Mouse (Mus musculus): ENCODE results near the gene Cd93.

DNA sequence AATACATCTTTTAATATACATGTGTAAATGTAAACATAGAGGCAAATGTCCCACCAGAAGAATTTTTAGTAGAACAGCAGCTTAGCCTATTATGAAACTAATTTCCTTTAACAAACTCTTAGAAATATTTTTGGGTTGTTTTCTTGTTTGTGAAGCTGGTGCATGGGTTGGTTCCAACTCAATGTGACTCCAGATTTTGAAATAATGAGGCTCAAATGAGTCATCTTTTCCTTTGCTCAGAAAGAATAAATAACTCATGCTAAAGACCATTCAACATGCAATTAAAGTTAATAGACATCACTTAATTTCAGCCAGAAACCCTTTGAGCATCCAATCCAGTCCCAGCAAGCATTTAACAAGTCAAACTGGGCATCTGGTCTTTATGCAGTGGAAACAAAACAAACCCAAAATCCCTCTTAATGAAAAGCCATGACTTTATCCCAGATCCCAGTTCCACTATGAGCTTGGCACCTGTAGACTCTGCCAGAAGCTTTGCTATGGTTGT, 14.3 kb downstream of the Cd93 start:
- no peak for TF ChIP-seq CTCF (IDR thresholded peaks at IDR 0.05)
- no peak for TF ChIP-seq POLR2A (IDR thresholded peaks at IDR 0.05; ENCODE audit: insufficient read depth, low read depth, low read length)

Data from heart, adult 2 months (tissue).